Mouse (Mus musculus) cerebellum, adult 9-11 months (tissue): ENCODE data around the gene Prrx1.

Source experiments
- DNase-seq: peaks from one replicate; pipeline ENCODE4 v3.0.0; 2022

Prrx1 gene

GRCm38 (mm10) chr1:163311006-163311836 is 2.3 kb downstream of the Prrx1 start:
- no peak for DNase-seq

- no peak for DNase-seq
Observed at GRCm38 (mm10) chr1:163310023-163310754, 3.3 kb downstream of the Prrx1 start.

GRCm38 (mm10) chr1:163309466-163309865 is 4.0 kb downstream of the Prrx1 start:
- DNase-seq: no peak

GRCm38 (mm10) chr1:163308631-163309030 is 4.9 kb downstream of the Prrx1 start:
- DNase-seq: no peak

GRCm38 (mm10) chr1:163307706-163308105 is 5.8 kb downstream of the Prrx1 start:
- DNase-seq: no peak

- no peak for DNase-seq
Observed at GRCm38 (mm10) chr1:163305956-163306355, 7.6 kb downstream of the Prrx1 start.

- DNase-seq: no peak
Observed at GRCm38 (mm10) chr1:163304837-163305236, 8.7 kb downstream of the Prrx1 start.

- DNase-seq: no peak
Observed at GRCm38 (mm10) chr1:163302292-163302691, 11.2 kb downstream of the Prrx1 start.

- DNase-seq: no peak
Observed at GRCm38 (mm10) chr1:163293152-163293551, 20.4 kb downstream of the Prrx1 start.

GRCm38 (mm10) chr1:163291925-163292324 is 21.6 kb downstream of the Prrx1 start:
- no peak for DNase-seq

- DNase-seq: no peak
Observed at GRCm38 (mm10) chr1:163289131-163289530, 24.4 kb downstream of the Prrx1 start.

GRCm38 (mm10) chr1:163285539-163285938 is 28.0 kb downstream of the Prrx1 start:
- DNase-seq: no peak

GRCm38 (mm10) chr1:163285136-163285535 is 28.4 kb downstream of the Prrx1 start:
- DNase-seq: no peak

GRCm38 (mm10) chr1:163283980-163284635 is 29.4 kb downstream of the Prrx1 start:
- DNase-seq: no peak

- no peak for DNase-seq
Observed at GRCm38 (mm10) chr1:163281450-163282198, 31.9 kb downstream of the Prrx1 start.

GRCm38 (mm10) chr1:163280842-163281122 is 32.7 kb downstream of the Prrx1 start:
- no peak for DNase-seq

- DNase-seq: no peak
Observed at GRCm38 (mm10) chr1:163280097-163280841, 33.2 kb downstream of the Prrx1 start.

GRCm38 (mm10) chr1:163277069-163277468 is 36.4 kb downstream of the Prrx1 start:
- no peak for DNase-seq

- no peak for DNase-seq
Observed at GRCm38 (mm10) chr1:163274919-163275318, 38.6 kb downstream of the Prrx1 start.

- no peak for DNase-seq
Observed at GRCm38 (mm10) chr1:163273132-163273531, 40.4 kb downstream of the Prrx1 start.

GRCm38 (mm10) chr1:163266853-163267538 is 46.5 kb downstream of the Prrx1 start:
- DNase-seq: no peak

GRCm38 (mm10) chr1:163257298-163257697 is 56.2 kb downstream of the Prrx1 start:
- DNase-seq: peak; percentile 5
